Mouse (Mus musculus) ES-Bruce4 (cell line): ENCODE results near the gene Cipc. TPM values are rescaled to one million over a fixed set of nuclear protein-coding genes. Genes with fewer than 3 reads are reported as not detected.
A peak's percentile ranks its signal among the peaks of the same experiment; 100 is the strongest.

Source experiments
- H3K27ac ChIP-seq: 2 replicates; pipeline ENCODE4 v1.5.1; 2012; ENCODE audit warnings: low read length, inconsistent platforms; ENCODE audit not compliant: insufficient read depth
- H3K27me3 ChIP-seq: 2 replicates; pipeline ENCODE4 v1.6.1; 2012; ENCODE audit warnings: mild to moderate bottlenecking, low read length, inconsistent platforms; ENCODE audit not compliant: control insufficient read depth, poor library complexity, insufficient read depth, severe bottlenecking
- H3K36me3 ChIP-seq: 2 replicates; pipeline ENCODE4 v1.6.1; 2012; ENCODE audit warnings: inconsistent platforms, mild to moderate bottlenecking, low read length, moderate library complexity; ENCODE audit not compliant: control insufficient read depth, poor library complexity, insufficient read depth, severe bottlenecking
- H3K4me1 ChIP-seq: one replicate; pipeline ENCODE4 v1.8.1; 2011; ENCODE audit warnings: low read length; ENCODE audit not compliant: control insufficient read depth, insufficient read depth
- H3K4me3 ChIP-seq: 2 replicates; pipeline ENCODE4 v1.5.1; 2011; ENCODE audit warnings: low read depth, mild to moderate bottlenecking, low read length
- H3K9ac ChIP-seq: 2 replicates; pipeline ENCODE4 v1.6.1; 2012; ENCODE audit warnings: low read depth, mild to moderate bottlenecking, inconsistent platforms; ENCODE audit not compliant: poor library complexity, severe bottlenecking
- H3K9me3 ChIP-seq: replicated peaks from 2 replicates; pipeline ENCODE4 v1.6.1; 2012; ENCODE audit warnings: mild to moderate bottlenecking, low read length, inconsistent platforms; ENCODE audit not compliant: control insufficient read depth, poor library complexity, insufficient read depth, severe bottlenecking
- CTCF ChIP-seq: IDR thresholded peaks from one replicate; pipeline ENCODE4 v1.8.1; 2011; ENCODE audit warnings: low read depth, low read length
- EP300 ChIP-seq: IDR thresholded peaks from 2 replicates; pipeline ENCODE4 v1.6.1; 2011; ENCODE audit warnings: low read depth, low read length; ENCODE audit not compliant: insufficient read depth
- POLR2A ChIP-seq: IDR thresholded peaks from one replicate; pipeline ENCODE4 v1.8.1; 2011; ENCODE audit warnings: low read length; ENCODE audit not compliant: insufficient read depth
- polyA plus RNA-seq: library from polyadenylated mRNA; stranded (reverse); fragments of >200 nt; gene quantifications from 2 replicates; pipeline ENCODE4 v1.2.4, GENCODE M21; 2011; ENCODE audit warnings: low read depth; ENCODE audit not compliant: missing spikeins, insufficient read depth, insufficient read length

Cipc gene
- polyA plus RNA-seq, 1 experiment = 23.5 TPM

GRCm38 (mm10) chr12:86977833-86978232 lies 31.0 kb downstream of the Cipc start:
- Histone ChIP-seq H3K36me3 (no peaks in the 10 kb centered on the region), H3K27ac (no peak overlapping the region), H3K27me3 (no peaks in the 10 kb centered on the region), H3K4me3 (peak overlapping the region; percentile 49), H3K9ac (no peak overlapping the region), H3K9me3 (no peaks in the 10 kb centered on the region), H3K4me1 (no peaks in the 10 kb centered on the region)
- TF ChIP-seq CTCF (no peak), EP300 (no peak), POLR2A (no peak)

GRCm38 (mm10) chr12:86981180-86981579 lies 34.3 kb downstream of the Cipc start:
- Histone ChIP-seq H3K36me3 (no peaks in the 10 kb centered on the region), H3K27me3 (no peaks in the 10 kb centered on the region), H3K4me1 (no peaks in the 10 kb centered on the region), H3K9ac (no peak overlapping the region), H3K27ac (no peak overlapping the region), H3K9me3 (no peaks in the 10 kb centered on the region), H3K4me3 (no peak overlapping the region)
- no peak for TF ChIP-seq POLR2A
- peak; percentile 71 for TF ChIP-seq CTCF

GRCm38 (mm10) chr12:86983470-86984193 lies 36.8 kb downstream of the Cipc start:
- H3K4me3 ChIP-seq = peak overlapping the region; percentile 30; the same call in 1 of the 2 replicates
- H3K27me3 ChIP-seq = no peaks in the 10 kb centered on the region
- H3K9me3 ChIP-seq = no peaks in the 10 kb centered on the region
- no peak overlapping the region for H3K27ac ChIP-seq
- H3K36me3 ChIP-seq = no peaks in the 10 kb centered on the region
- H3K9ac ChIP-seq = no peak overlapping the region
- no peaks in the 10 kb centered on the region for H3K4me1 ChIP-seq
- TF ChIP-seq EP300 (peak; percentile 72; the same call in 1 of the 2 replicates), CTCF (no peak), POLR2A (no peak)

DNA sequence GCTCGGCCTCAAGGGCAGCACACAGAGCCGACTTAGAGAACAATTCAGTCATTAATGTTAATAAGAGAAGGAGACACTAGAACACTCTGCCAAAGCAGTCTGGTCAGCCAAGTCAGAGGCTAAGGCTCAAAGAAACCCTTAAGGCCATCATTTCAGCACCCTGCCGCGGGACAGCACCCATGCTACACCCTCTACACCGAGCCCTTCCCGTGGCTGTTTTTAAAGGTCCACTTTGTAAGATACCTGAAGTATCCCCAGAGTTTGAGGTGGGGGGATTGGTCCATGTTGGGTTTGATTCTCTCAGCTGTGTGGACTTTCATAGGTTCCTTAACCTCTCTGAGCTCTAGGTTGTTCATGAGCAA lies 37.3 kb downstream of the Cipc start:
- H3K27ac ChIP-seq = no peak overlapping the region
- no peak for TF ChIP-seq EP300
- no peak for TF ChIP-seq POLR2A
- TF ChIP-seq CTCF = no peak
- H3K9ac ChIP-seq = no peak overlapping the region
- H3K9me3 ChIP-seq = no peaks in the 10 kb centered on the region
- H3K27me3 ChIP-seq = peaks cover 4% of the 10 kb centered on the region; the same call in 1 of the 2 replicates
- H3K4me3 ChIP-seq = no peak overlapping the region
- H3K4me1 ChIP-seq = no peaks in the 10 kb centered on the region
- H3K36me3 ChIP-seq = no peaks in the 10 kb centered on the region

- no peaks in the 10 kb centered on the region for H3K36me3 ChIP-seq
- H3K9me3 ChIP-seq = no peaks in the 10 kb centered on the region
- peaks cover 9% of the 10 kb centered on the region; the same call in 1 of the 2 replicates for H3K27me3 ChIP-seq
- no peaks in the 10 kb centered on the region for H3K4me1 ChIP-seq
- TF ChIP-seq EP300 (no peak), POLR2A (no peak), CTCF (no peak)
- H3K9ac ChIP-seq = no peak overlapping the region
- no peak overlapping the region for H3K27ac ChIP-seq
- no peak overlapping the region for H3K4me3 ChIP-seq
These were observed 39.7 kb downstream of the Cipc start for GRCm38 (mm10) chr12:86986562-86986961.

GRCm38 (mm10) chr12:86988227-86988626 lies 41.4 kb downstream of the Cipc start:
- H3K27me3 ChIP-seq = peaks cover 9% of the 10 kb centered on the region; the same call in 1 of the 2 replicates
- no peaks in the 10 kb centered on the region for H3K36me3 ChIP-seq
- no peaks in the 10 kb centered on the region for H3K9me3 ChIP-seq
- H3K9ac ChIP-seq = no peak overlapping the region
- no peaks in the 10 kb centered on the region for H3K4me1 ChIP-seq
- no peak overlapping the region for H3K4me3 ChIP-seq
- TF ChIP-seq POLR2A (no peak), CTCF (no peak), EP300 (no peak)
- no peak overlapping the region for H3K27ac ChIP-seq
